Mouse (Mus musculus) intestine, postnatal 0 days (tissue): ENCODE results near the gene Cox7a2l. TPM values are rescaled to one million over a fixed set of nuclear protein-coding genes. Genes with fewer than 3 reads are reported as not detected.
A peak's percentile ranks its signal among the peaks of the same experiment; 100 is the strongest.

Experiments used
- ATAC-seq: fragments of 200-750 bp; cut with Nextera tagmentation; 2 replicates; pipeline ENCODE4 v1.8.0; 2017; ENCODE audit warnings: mild to moderate bottlenecking, moderate TSS enrichment, moderate library complexity
- H3K27ac ChIP-seq: fragments of 300-500 bp; sonication (generic); 2 replicates; pipeline ENCODE4 v1.5.1; 2014; ENCODE audit warnings: mild to moderate bottlenecking, low read depth, low read length, moderate library complexity
- H3K27me3 ChIP-seq: fragments of 300-500 bp; sonication (generic); replicated peaks from 2 replicates; pipeline ENCODE4 v1.6.1; 2014; ENCODE audit warnings: low read length, mixed read lengths; ENCODE audit not compliant: control insufficient read depth, insufficient read depth
- H3K36me3 ChIP-seq: fragments of 300-500 bp; sonication (generic); 2 replicates; pipeline ENCODE4 v1.6.1; 2014; ENCODE audit warnings: mild to moderate bottlenecking, moderate library complexity; ENCODE audit not compliant: control insufficient read depth, insufficient read depth
- H3K4me1 ChIP-seq: fragments of 300-500 bp; sonication (generic); replicated peaks from 2 replicates; pipeline ENCODE4 v1.6.1; 2014; ENCODE audit warnings: antibody characterized with exemption, low read length, mixed read lengths; ENCODE audit not compliant: control insufficient read depth, insufficient read depth
- H3K4me2 ChIP-seq: fragments of 300-500 bp; sonication (generic); replicated peaks from 2 replicates; pipeline ENCODE4 v1.6.1; 2014; ENCODE audit warnings: low read depth, mild to moderate bottlenecking, moderate library complexity
- H3K4me3 ChIP-seq: fragments of 300-500 bp; sonication (generic); 2 replicates; pipeline ENCODE4 v1.5.1; 2014; ENCODE audit warnings: low read depth, low read length
- H3K9ac ChIP-seq: fragments of 300-500 bp; sonication (generic); 2 replicates; pipeline ENCODE4 v1.6.1; 2014; ENCODE audit warnings: mild to moderate bottlenecking, low read depth, low read length
- H3K9me3 ChIP-seq: fragments of 300-500 bp; sonication (generic); 2 replicates; pipeline ENCODE4 v1.6.1; 2016; ENCODE audit warnings: mixed run types; ENCODE audit not compliant: control insufficient read depth
- CTCF ChIP-seq: sonication (generic); IDR thresholded peaks from 2 replicates; pipeline ENCODE4 v1.5.1; 2016; ENCODE audit warnings: low read depth, mild to moderate bottlenecking, control low read depth, antibody characterized with exemption, moderate library complexity
- WGBS: fragments of 180-500 bp; shearing (Covaris S2); extraction: QIAGEN DNeasy Blood & Tissue Kit; methylation state at CpG from one replicate; pipeline ENCODE4 v1.1.7; 2014; 5-methylcytosine and 5-hydroxymethylcytosine counted together
- polyA plus RNA-seq: library from polyadenylated mRNA; unstranded; fragments of >200 nt; fragmentation: Nextera tagmentation; extraction: Ambion mirVana; gene quantifications from 2 replicates; pipeline ENCODE4 v1.2.1, GENCODE M21; 2015

The Cox7a2l gene
- polyA plus RNA-seq, 1 experiment from 2014 or later, result 226 TPM

DNA sequence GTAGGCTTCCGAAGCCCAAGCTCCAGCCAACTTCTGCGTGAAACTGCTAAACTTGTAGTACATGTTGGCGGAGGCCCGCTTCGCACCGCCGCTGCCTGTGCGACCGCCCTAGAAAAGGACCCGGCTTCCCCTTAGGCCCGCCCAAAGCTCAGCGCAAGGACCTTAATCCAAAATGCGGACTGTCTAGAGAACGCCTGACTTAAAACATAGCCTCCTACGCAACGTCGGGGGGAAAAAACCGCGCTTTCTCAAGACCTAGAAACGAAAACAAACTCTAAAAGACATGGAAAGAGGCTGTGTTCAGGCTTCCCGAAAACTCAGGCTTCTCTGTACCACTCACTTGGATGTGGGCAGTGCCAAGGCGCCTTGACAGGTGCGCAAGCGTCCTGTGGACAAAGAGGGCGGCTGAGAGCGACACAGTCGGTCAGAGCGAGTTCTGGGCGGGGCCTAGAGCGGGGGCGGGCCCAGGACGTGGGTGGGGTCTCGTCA, 2.9 kb downstream of the Cox7a2l start:
- Histone ChIP-seq H3K9me3 (no peaks in the 10 kb centered on the region), H3K36me3 (no peaks in the 10 kb centered on the region), H3K27ac (peak overlapping the region; percentile 75), H3K4me3 (peak overlapping the region; percentile 63), H3K27me3 (no peaks in the 10 kb centered on the region), H3K4me2 (peak overlapping the region; percentile 73), H3K9ac (peak overlapping the region; percentile 85), H3K4me1 (peaks cover 4% of the 10 kb centered on the region; the same call in 1 of the 2 replicates)
- peak; percentile 99 for ATAC-seq
- under 1% methylated on average over 33 of the region's 33 CpGs for WGBS
- peak; percentile 37 for TF ChIP-seq CTCF

DNA sequence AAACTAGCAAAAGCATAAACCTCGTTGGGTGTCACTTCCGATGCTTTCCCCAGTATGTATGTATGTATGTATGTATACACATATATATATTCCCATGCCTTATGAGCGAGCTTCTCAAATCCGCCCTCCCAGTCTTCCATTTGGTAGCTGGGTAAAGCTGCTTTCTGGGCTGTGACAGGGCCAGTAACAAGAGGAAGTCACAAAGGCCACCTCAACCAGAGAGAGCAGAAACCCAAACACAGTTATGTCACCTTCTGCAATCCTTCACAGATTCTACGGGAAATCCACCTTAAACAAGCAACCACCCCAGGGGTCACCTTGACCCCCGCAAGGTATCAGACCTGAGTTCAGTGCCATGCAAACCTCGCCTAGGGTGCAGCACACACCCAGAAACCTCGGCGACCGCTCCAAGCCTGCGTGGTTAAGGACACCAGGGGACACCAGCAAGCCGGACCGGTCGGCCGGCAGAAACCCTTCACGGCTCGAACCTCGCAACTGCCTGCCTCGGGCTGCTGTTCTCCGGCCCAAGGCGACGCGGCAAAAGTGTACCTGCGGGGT, 3.4 kb downstream of the Cox7a2l start:
- under 1% methylated on average over 24 of the region's 24 CpGs for WGBS
- no peak; the same call in none of the 2 replicates for TF ChIP-seq CTCF
- Histone ChIP-seq H3K9ac (peak overlapping the region; percentile 85), H3K4me1 (peaks cover 4% of the 10 kb centered on the region; the same call in 1 of the 2 replicates), H3K4me3 (peak overlapping the region; percentile 63), H3K27ac (peak overlapping the region; percentile 75), H3K27me3 (no peaks in the 10 kb centered on the region), H3K9me3 (no peaks in the 10 kb centered on the region), H3K4me2 (peak overlapping the region; percentile 73), H3K36me3 (no peaks in the 10 kb centered on the region)
- ATAC-seq, result peak; percentile 57

DNA sequence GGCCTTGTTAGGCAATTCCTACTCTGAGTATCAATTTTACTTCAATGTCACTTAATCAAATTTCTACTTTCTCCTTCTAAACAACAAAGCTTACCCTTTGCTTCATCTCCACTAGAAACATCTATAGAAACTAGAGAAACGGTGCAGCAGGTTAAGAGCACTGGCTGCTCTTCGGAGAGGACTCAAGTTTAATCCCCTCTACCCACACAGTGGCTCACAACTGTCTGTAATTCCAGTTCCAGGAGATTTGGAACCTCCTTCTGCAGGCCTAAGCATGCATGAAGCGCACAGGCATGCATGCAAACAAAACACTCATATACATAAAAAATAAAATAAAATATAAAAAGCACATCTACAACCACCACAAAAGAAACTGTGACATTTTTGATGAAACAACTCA, 5.0 kb downstream of the Cox7a2l start:
- no peak for ATAC-seq
- WGBS, result 86% methylated on average over 3 of the region's 3 CpGs
- Histone ChIP-seq H3K27ac (no peak overlapping the region), H3K4me1 (peaks cover 4% of the 10 kb centered on the region; the same call in 1 of the 2 replicates), H3K4me3 (no peak overlapping the region), H3K9ac (no peak overlapping the region), H3K27me3 (no peaks in the 10 kb centered on the region), H3K9me3 (no peaks in the 10 kb centered on the region), H3K36me3 (peaks cover 3% of the 10 kb centered on the region; the same call in 1 of the 2 replicates), H3K4me2 (peak overlapping the region; percentile 73; the same call in 1 of the 2 replicates)
- TF ChIP-seq CTCF, result no peak

DNA sequence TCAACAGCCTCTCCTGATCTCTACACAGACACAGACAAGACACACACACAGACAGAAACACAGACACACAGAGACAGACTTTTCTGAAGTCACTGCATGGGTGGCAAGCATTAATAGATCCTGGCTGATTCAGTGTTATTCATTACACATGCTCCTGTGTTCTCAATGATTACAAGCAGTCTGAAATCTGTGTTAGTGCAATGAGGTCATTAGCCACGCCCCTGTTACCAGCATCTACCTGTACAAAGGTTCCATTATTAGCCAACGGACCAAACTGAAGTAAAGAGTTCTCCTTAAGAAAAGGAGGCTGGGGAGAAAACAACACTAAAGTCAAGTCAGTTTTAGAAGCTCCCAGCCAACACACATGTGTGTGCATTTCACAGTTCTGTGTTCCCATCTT, 13.4 kb downstream of the Cox7a2l start:
- H3K4me3 ChIP-seq, result no peak overlapping the region
- H3K4me1 ChIP-seq, result no peaks in the 10 kb centered on the region
- no peak for TF ChIP-seq CTCF
- H3K4me2 ChIP-seq, result no peak overlapping the region
- H3K9ac ChIP-seq, result no peak overlapping the region
- H3K9me3 ChIP-seq, result no peaks in the 10 kb centered on the region
- ATAC-seq, result peak; percentile 85
- H3K36me3 ChIP-seq, result peaks cover 32% of the 10 kb centered on the region
- 36% methylated on average over 2 of the region's 2 CpGs for WGBS
- H3K27ac ChIP-seq, result peak overlapping the region; percentile 67
- no peaks in the 10 kb centered on the region for H3K27me3 ChIP-seq

DNA sequence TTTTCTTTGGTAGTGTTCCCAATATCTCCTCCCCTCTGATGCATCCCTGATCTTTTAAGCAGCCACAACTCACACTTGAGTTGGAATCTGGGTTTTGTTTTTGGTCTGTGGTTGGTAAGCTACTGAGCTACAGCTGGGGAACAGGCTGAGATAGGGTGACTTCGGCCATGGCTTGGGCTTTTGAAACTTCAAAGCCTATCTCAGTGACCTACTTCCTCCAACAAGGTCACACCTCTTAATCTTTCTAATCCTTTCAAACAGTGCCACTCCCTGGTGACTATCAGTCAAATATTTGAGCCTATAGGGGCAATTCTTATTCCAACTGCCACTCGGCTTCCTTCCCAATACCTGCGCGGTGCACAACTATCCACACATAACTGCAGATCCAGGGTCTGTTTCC, 17.4 kb downstream of the Cox7a2l start:
- no peak for ATAC-seq
- no peaks in the 10 kb centered on the region for H3K4me1 ChIP-seq
- peaks cover 13% of the 10 kb centered on the region; the same call in 1 of the 2 replicates for H3K9me3 ChIP-seq
- H3K9ac ChIP-seq, result no peak overlapping the region
- no peak overlapping the region for H3K27ac ChIP-seq
- H3K4me2 ChIP-seq, result no peak overlapping the region
- WGBS, result 65% methylated on average over 4 of the region's 4 CpGs
- no peak for TF ChIP-seq CTCF
- no peak overlapping the region for H3K4me3 ChIP-seq
- H3K36me3 ChIP-seq, result peaks cover 54% of the 10 kb centered on the region
- no peaks in the 10 kb centered on the region for H3K27me3 ChIP-seq

DNA sequence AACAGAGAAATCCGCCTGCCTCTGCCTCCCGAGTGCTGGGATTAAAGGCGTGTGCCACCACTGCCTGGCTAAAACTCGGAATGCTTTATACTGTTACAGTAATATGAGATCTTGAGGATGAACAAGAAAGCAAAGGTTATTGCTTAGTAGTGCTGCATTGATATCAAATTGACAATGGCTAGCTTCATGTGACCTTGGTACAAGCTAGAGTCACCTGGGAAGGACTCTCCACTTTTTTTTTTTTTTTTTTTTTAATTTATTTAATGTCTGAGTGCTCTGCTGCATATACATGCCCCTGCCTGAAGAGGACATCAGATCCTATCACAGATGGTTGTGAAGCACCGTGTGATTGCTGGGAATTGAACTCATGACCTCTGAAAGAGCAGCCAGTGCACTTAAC, 18.2 kb downstream of the Cox7a2l start:
- peaks cover 13% of the 10 kb centered on the region; the same call in 1 of the 2 replicates for H3K9me3 ChIP-seq
- no peak for ATAC-seq
- H3K4me3 ChIP-seq, result no peak overlapping the region
- TF ChIP-seq CTCF, result no peak
- no peak overlapping the region for H3K4me2 ChIP-seq
- no peak overlapping the region for H3K27ac ChIP-seq
- H3K27me3 ChIP-seq, result no peaks in the 10 kb centered on the region
- H3K36me3 ChIP-seq, result peaks cover 54% of the 10 kb centered on the region
- H3K9ac ChIP-seq, result no peak overlapping the region
- WGBS, result 94% methylated on average over 5 of the region's 5 CpGs
- H3K4me1 ChIP-seq, result no peaks in the 10 kb centered on the region
